Mouse (Mus musculus): ENCODE measurements around the gene Zkscan1.

- TF ChIP-seq CTCF (IDR thresholded peaks at IDR 0.05; ENCODE audit: control insufficient read depth, insufficient read depth, low read length) = no peak
- no peak for TF ChIP-seq POLR2A (IDR thresholded peaks at IDR 0.05; ENCODE audit: borderline replicate concordance, control insufficient read depth, low read depth, low read length)
Measured at GRCm38 (mm10) chr5:138154390-138154789, 69.5 kb downstream of the Zkscan1 start.
